Mouse (Mus musculus) stomach, embryonic 15.5 days (tissue): Measurements from ENCODE around the gene Syt1. TPM values are rescaled to one million over a fixed set of nuclear protein-coding genes. Genes with fewer than 3 reads are reported as not detected.

Experiments
- ATAC-seq: fragments of 200-750 bp; cut with Nextera tagmentation; 2 replicates; pipeline ENCODE4 v1.8.0; 2017; ENCODE audit warnings: low read depth, moderate number of reproducible peaks, moderate TSS enrichment; ENCODE audit not compliant: insufficient read depth, low FRiP score
- H3K27ac ChIP-seq: fragments of 300-500 bp; sonication (generic); 2 replicates; pipeline ENCODE4 v1.5.1; 2015; ENCODE audit warnings: mild to moderate bottlenecking, inconsistent platforms
- H3K27me3 ChIP-seq: fragments of 300-500 bp; sonication (generic); replicated peaks from 2 replicates; pipeline ENCODE4 v1.6.1; 2015; ENCODE audit warnings: inconsistent platforms
- H3K36me3 ChIP-seq: fragments of 300-500 bp; sonication (generic); 2 replicates; pipeline ENCODE4 v1.6.1; 2015; ENCODE audit warnings: inconsistent platforms
- H3K4me1 ChIP-seq: fragments of 300-500 bp; sonication (generic); 2 replicates; pipeline ENCODE4 v1.6.1; 2015; ENCODE audit warnings: inconsistent platforms
- H3K4me2 ChIP-seq: fragments of 300-500 bp; sonication (generic); 2 replicates; pipeline ENCODE4 v1.6.1; 2015; ENCODE audit warnings: mild to moderate bottlenecking, inconsistent platforms
- H3K4me3 ChIP-seq: fragments of 300-500 bp; sonication (generic); replicated peaks from 2 replicates; pipeline ENCODE4 v1.5.1; 2015; ENCODE audit warnings: inconsistent platforms
- H3K9ac ChIP-seq: fragments of 300-500 bp; sonication (generic); 2 replicates; pipeline ENCODE4 v1.6.1; 2015; ENCODE audit warnings: inconsistent platforms
- H3K9me3 ChIP-seq: fragments of 300-500 bp; sonication (generic); 2 replicates; pipeline ENCODE4 v1.6.1; 2016; ENCODE audit warnings: inconsistent platforms
- WGBS: fragments of 180-500 bp; shearing (Covaris S2); methylation state at CpG from one replicate; pipeline ENCODE4 v1.1.7; 2015; 5-methylcytosine and 5-hydroxymethylcytosine counted together
- polyA plus RNA-seq: library from polyadenylated mRNA; unstranded; fragments of >200 nt; fragmentation: Nextera tagmentation; extraction: Ambion mirVana; gene quantifications from 2 replicates; pipeline ENCODE4 v1.2.1, GENCODE M21; 2015

Gene Syt1
- polyA plus RNA-seq, 1 experiment from 2014 or later = 7.2 TPM

GRCm38 (mm10) chr10:108875730-108876129 lies 135.1 kb downstream of the Syt1 start:
- 80% methylated on average over 5 of the region's 5 CpGs for WGBS
- Histone ChIP-seq H3K9ac (no peak overlapping the region), H3K9me3 (no peaks in the 10 kb centered on the region), H3K4me2 (no peak overlapping the region), H3K36me3 (no peaks in the 10 kb centered on the region), H3K27ac (no peak overlapping the region), H3K27me3 (no peaks in the 10 kb centered on the region), H3K4me3 (no peak overlapping the region), H3K4me1 (no peaks in the 10 kb centered on the region)
- no peak for ATAC-seq

GRCm38 (mm10) chr10:108874687-108875086 lies 136.1 kb downstream of the Syt1 start:
- Histone ChIP-seq H3K27me3 (no peaks in the 10 kb centered on the region), H3K9ac (no peak overlapping the region), H3K4me3 (no peak overlapping the region), H3K36me3 (no peaks in the 10 kb centered on the region), H3K27ac (no peak overlapping the region), H3K4me2 (no peak overlapping the region), H3K9me3 (no peaks in the 10 kb centered on the region), H3K4me1 (no peaks in the 10 kb centered on the region)
- 46% methylated on average over 4 of the region's 4 CpGs for WGBS
- no peak for ATAC-seq

GRCm38 (mm10) chr10:108872359-108872758 lies 138.4 kb downstream of the Syt1 start:
- WGBS = 87% methylated on average over 6 of the region's 6 CpGs
- no peak overlapping the region for H3K9ac ChIP-seq
- H3K27ac ChIP-seq = no peak overlapping the region
- H3K36me3 ChIP-seq = no peaks in the 10 kb centered on the region
- no peak overlapping the region for H3K4me3 ChIP-seq
- H3K4me2 ChIP-seq = no peak overlapping the region
- ATAC-seq = no peak
- no peaks in the 10 kb centered on the region for H3K27me3 ChIP-seq
- no peaks in the 10 kb centered on the region for H3K9me3 ChIP-seq
- H3K4me1 ChIP-seq = no peaks in the 10 kb centered on the region

GRCm38 (mm10) chr10:108870586-108870985 lies 140.2 kb downstream of the Syt1 start:
- H3K4me2 ChIP-seq = no peak overlapping the region
- 84% methylated on average over 4 of the region's 4 CpGs for WGBS
- H3K4me1 ChIP-seq = no peaks in the 10 kb centered on the region
- H3K9me3 ChIP-seq = no peaks in the 10 kb centered on the region
- H3K27ac ChIP-seq = no peak overlapping the region
- H3K27me3 ChIP-seq = no peaks in the 10 kb centered on the region
- no peaks in the 10 kb centered on the region for H3K36me3 ChIP-seq
- no peak overlapping the region for H3K4me3 ChIP-seq
- ATAC-seq = no peak
- no peak overlapping the region for H3K9ac ChIP-seq

GRCm38 (mm10) chr10:108868136-108868535 lies 142.6 kb downstream of the Syt1 start:
- no peak for ATAC-seq
- Histone ChIP-seq H3K9ac (no peak overlapping the region), H3K4me3 (no peak overlapping the region)

GRCm38 (mm10) chr10:108867202-108867601 lies 143.6 kb downstream of the Syt1 start:
- H3K27me3 ChIP-seq = no peaks in the 10 kb centered on the region
- WGBS = 51% methylated on average over 6 of the region's 6 CpGs
- no peak overlapping the region for H3K9ac ChIP-seq
- H3K4me2 ChIP-seq = no peak overlapping the region
- no peaks in the 10 kb centered on the region for H3K36me3 ChIP-seq
- no peak for ATAC-seq
- no peak overlapping the region for H3K27ac ChIP-seq
- H3K4me1 ChIP-seq = no peaks in the 10 kb centered on the region
- H3K9me3 ChIP-seq = no peaks in the 10 kb centered on the region
- H3K4me3 ChIP-seq = no peak overlapping the region

More at GRCm38 (mm10) chr10:108868136-108868535, 142.6 kb downstream of the Syt1 start:
- Histone ChIP-seq H3K9me3 (no peaks in the 10 kb centered on the region), H3K36me3 (no peaks in the 10 kb centered on the region), H3K4me1 (no peaks in the 10 kb centered on the region), H3K27me3 (no peaks in the 10 kb centered on the region), H3K4me2 (no peak overlapping the region), H3K27ac (no peak overlapping the region)
- WGBS = 74% methylated on average over 4 of the region's 4 CpGs

- Histone ChIP-seq H3K27ac (no peak overlapping the region), H3K9me3 (no peaks in the 10 kb centered on the region), H3K9ac (no peak overlapping the region), H3K4me2 (no peak overlapping the region), H3K27me3 (no peaks in the 10 kb centered on the region), H3K4me3 (no peak overlapping the region), H3K36me3 (no peaks in the 10 kb centered on the region), H3K4me1 (no peaks in the 10 kb centered on the region)
- ATAC-seq = no peak
- 89% methylated on average over 4 of the region's 4 CpGs for WGBS
These were observed 145.2 kb downstream of the Syt1 start for GRCm38 (mm10) chr10:108865586-108865985.

- 81% methylated on average over 6 of the region's 6 CpGs for WGBS
- Histone ChIP-seq H3K27me3 (no peaks in the 10 kb centered on the region), H3K4me3 (no peak overlapping the region), H3K9me3 (no peaks in the 10 kb centered on the region), H3K9ac (no peak overlapping the region), H3K27ac (no peak overlapping the region), H3K4me1 (no peaks in the 10 kb centered on the region), H3K4me2 (no peak overlapping the region), H3K36me3 (no peaks in the 10 kb centered on the region)
- no peak for ATAC-seq
These were observed 154.8 kb downstream of the Syt1 start for GRCm38 (mm10) chr10:108855986-108856385.

GRCm38 (mm10) chr10:108852757-108853156 lies 158.0 kb downstream of the Syt1 start:
- H3K9me3 ChIP-seq = no peaks in the 10 kb centered on the region
- ATAC-seq = no peak
- no peak overlapping the region for H3K4me3 ChIP-seq
- no peaks in the 10 kb centered on the region for H3K4me1 ChIP-seq
- H3K9ac ChIP-seq = no peak overlapping the region
- H3K36me3 ChIP-seq = no peaks in the 10 kb centered on the region
- H3K4me2 ChIP-seq = no peak overlapping the region
- no peak overlapping the region for H3K27ac ChIP-seq
- WGBS = 54% methylated on average over 4 of the region's 4 CpGs
- no peaks in the 10 kb centered on the region for H3K27me3 ChIP-seq

GRCm38 (mm10) chr10:108837434-108837833 lies 173.3 kb downstream of the Syt1 start:
- Histone ChIP-seq H3K4me2 (no peak overlapping the region), H3K36me3 (no peaks in the 10 kb centered on the region), H3K9me3 (no peaks in the 10 kb centered on the region), H3K4me1 (no peaks in the 10 kb centered on the region), H3K9ac (no peak overlapping the region), H3K27me3 (no peaks in the 10 kb centered on the region), H3K4me3 (no peak overlapping the region), H3K27ac (no peak overlapping the region)
- no peak for ATAC-seq
- WGBS = 74% methylated on average over 1 of the region's 1 CpGs

GRCm38 (mm10) chr10:108832248-108832647 lies 178.5 kb downstream of the Syt1 start:
- Histone ChIP-seq H3K36me3 (no peaks in the 10 kb centered on the region), H3K4me1 (no peaks in the 10 kb centered on the region), H3K9me3 (no peaks in the 10 kb centered on the region), H3K9ac (no peak overlapping the region), H3K27me3 (no peaks in the 10 kb centered on the region), H3K4me2 (no peak overlapping the region), H3K27ac (no peak overlapping the region), H3K4me3 (no peak overlapping the region)
- no peak for ATAC-seq
- 85% methylated on average over 6 of the region's 6 CpGs for WGBS

- no peaks in the 10 kb centered on the region for H3K9me3 ChIP-seq
- no peak overlapping the region for H3K4me2 ChIP-seq
- no peaks in the 10 kb centered on the region for H3K36me3 ChIP-seq
- no peak overlapping the region for H3K4me3 ChIP-seq
- no peaks in the 10 kb centered on the region for H3K4me1 ChIP-seq
- 77% methylated on average over 6 of the region's 6 CpGs for WGBS
- H3K9ac ChIP-seq = no peak overlapping the region
- H3K27ac ChIP-seq = no peak overlapping the region
- H3K27me3 ChIP-seq = no peaks in the 10 kb centered on the region
- ATAC-seq = no peak
These were observed 179.0 kb downstream of the Syt1 start for GRCm38 (mm10) chr10:108831801-108832200.

GRCm38 (mm10) chr10:108822273-108822672 lies 188.5 kb downstream of the Syt1 start:
- Histone ChIP-seq H3K9me3 (no peaks in the 10 kb centered on the region), H3K27ac (no peak overlapping the region), H3K4me3 (no peak overlapping the region), H3K9ac (no peak overlapping the region), H3K27me3 (no peaks in the 10 kb centered on the region), H3K4me1 (no peaks in the 10 kb centered on the region), H3K36me3 (no peaks in the 10 kb centered on the region), H3K4me2 (no peak overlapping the region)
- WGBS = 89% methylated on average over 6 of the region's 6 CpGs
- no peak for ATAC-seq
